Mouse (Mus musculus): Measurements from ENCODE around the gene Gpsm3.

Gene Gpsm3

DNA sequence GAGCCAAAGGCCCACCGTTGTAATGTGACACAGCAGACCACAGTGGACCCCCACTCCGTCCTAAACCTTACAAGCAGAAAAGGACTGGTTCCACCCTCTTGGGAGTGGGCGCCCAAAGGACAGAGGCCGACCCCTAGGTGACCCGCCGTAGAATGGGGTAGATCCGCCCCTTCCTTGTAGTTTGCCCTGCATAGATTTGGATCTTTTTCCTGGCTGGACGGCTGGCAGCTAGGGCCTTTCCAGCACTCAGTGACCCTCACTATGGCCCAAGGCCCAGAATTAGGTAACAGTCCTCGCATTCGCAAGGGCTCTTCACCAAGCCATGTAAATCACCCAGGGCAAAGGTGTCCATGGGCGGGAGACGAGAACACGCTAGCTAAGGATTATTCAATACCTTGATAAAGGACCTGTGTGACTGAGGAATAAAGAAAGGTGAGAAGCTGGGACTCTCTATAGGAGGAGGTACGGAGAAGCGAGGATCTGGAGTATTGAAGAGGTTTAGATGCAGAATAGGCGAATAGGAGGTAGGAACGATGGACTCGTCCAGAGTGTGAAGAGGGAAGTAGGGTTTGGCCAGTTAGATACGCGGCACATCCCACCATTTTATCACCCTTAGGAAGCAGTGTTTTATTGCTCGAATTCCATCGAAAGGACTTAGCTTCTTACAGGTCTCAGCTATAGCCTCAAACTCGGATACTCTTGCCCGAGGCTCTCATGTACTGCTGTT is 15.1 kb downstream of the Gpsm3 start:
- no peak for DNase-seq

- peak; percentile 96 for DNase-seq
Observed at GRCm38 (mm10) chr17:34605609-34606008, 16.0 kb downstream of the Gpsm3 start.

DNA sequence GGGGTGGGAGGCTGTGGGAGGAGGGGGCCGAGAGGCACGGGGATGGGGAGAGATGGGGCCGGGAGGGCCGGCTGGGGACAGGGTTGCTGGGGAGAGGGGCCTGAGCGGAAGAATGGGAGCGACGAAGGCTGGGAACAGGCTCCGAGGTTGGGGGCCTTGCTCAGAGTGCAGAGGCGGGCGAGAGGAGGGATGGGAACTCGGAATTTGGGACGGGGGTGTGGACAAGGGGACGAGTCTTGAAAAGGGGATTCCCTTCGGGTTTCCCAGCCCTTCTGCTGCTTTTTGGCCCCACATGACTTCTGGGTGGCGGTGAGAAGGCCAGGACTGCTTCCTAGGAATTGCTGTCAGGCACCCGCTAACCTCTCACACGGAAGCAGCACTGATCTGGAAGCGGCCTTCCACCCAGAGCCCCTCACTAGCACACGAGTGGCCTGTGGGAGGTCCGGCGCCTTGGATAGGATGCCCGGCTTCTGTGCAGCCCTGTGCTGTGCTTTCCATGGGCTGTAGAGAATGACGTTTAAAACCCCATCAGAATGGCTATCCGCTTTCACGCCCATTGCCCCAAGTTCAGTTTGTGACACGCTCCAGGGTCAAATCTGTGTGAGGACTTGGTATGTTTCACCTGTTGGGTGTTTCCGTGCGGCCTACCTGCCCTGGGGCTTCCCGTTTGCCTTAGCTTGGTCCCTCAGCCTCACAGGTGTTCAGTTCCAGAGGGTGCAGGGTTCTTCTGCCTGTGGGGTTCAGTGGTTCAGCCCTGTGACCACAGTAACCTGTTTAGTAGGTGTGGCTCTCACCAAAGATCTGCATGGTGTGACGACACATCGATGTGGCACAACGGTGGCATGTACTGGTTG is 16.8 kb downstream of the Gpsm3 start:
- DNase-seq = no peak

DNA sequence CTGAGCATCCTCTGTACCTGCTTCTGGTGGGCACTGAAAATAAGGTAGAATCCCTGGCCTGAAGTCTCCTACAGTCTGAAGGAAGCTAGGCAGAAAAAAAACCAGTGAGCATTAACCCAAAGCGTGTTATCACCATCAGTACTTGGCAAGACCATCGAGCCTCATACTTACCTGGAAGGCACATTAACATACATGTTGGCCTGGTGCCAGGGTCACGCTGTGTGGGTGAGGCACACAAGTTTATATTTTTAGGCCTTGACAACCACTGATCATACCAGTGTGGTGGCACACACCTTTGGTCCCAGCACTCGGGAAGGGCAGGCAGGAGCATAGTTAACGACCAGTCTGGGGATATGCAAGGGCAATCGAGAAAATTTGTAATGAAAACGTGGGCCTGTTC is 18.4 kb downstream of the Gpsm3 start:
- no peak for DNase-seq

DNA sequence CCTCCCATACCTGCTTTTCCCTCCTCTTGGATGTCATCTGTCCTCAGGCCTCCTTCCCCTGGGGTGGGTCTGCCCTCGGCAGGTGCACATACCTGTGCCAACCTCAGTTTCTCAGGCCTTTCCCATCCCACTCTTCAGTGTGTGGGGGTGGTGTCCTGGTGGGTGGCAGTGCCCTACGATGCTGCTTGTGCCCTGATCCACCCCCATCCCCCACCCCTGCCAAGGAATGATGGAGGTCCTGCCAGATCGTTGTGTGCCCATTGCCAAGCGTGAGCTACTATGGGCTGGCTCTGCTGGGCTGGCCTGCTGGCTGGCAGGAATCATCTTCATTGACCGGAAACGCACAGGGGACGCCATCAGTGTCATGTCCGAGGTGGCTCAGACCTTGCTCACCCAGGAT is 21.4 kb downstream of the Gpsm3 start:
- no peak for DNase-seq

GRCm38 (mm10) chr17:34613054-34613645 is 23.5 kb downstream of the Gpsm3 start:
- no peak for DNase-seq

DNA sequence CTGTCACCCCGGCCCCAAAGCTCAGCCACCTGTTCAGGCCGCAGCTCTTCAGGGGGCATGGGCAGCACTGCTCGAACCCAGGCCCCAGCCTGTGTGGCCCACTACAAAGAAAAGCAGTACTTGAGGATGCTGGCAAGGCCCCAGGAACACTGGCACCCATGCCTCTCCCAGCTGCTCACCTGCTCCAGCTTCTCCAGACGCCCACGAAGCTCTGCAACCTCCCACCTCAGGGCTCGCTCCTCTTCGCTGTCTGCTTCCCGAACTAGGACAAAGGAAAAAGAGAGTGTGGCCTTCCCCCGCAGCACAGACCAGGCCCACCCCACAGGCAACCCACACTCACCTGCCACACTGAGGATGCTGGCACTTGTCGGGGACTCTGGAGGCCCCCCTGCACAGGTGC is 24.2 kb downstream of the Gpsm3 start:
- no peak for DNase-seq

DNA sequence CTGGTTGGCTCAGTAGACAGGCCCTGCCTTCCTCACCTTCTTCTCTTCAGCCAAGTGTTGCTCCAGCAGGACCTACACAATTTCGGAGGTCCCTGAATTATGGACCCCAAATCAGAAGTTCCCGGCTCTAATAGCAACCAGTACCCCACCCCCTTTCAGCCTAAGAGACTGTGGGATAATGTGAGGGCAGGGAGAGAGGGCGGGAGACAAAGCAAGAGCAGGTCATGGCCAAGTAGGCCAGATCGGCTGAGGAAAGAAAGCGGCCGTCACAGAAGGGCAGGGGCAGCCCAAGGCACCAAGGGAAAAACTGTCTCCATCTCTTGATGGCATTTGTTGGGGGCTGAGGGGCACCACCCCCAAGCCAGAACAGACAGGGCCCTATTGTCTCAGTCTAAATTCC is 26.3 kb downstream of the Gpsm3 start, which contains the start of gene Egfl8:
TSS of gene Egfl8 (minus strand) at position 101 of the 400 bp plus-strand sequence.
- no peak for DNase-seq

DNA sequence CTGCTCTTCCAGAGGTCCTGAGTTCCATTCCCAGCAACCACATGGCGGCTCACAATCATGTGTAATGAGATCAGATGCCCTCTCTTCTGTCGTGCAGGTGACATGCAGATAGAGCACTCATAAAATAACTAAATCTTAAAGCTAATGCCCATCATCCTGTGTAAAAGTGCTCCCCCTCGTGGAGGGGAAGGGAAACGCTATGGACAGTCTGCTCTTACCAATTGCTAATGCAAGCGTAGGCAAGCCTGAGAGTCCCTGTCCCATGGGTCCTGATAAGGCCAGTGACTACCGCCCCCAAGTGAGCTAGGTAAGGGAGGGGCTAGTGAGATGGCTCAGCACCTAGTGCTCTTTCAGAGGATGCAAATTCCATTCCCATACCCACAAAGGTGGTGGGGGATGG is 29.4 kb downstream of the Gpsm3 start:
- peak; percentile 86 for DNase-seq

GRCm38 (mm10) chr17:34621006-34621405 is 31.4 kb downstream of the Gpsm3 start:
- no peak for DNase-seq

- no peak for DNase-seq
Observed at GRCm38 (mm10) chr17:34623161-34623560, 33.6 kb downstream of the Gpsm3 start.

GRCm38 (mm10) chr17:34624981-34625380 is 35.4 kb downstream of the Gpsm3 start:
- DNase-seq = no peak

GRCm38 (mm10) chr17:34626062-34626772 is 36.6 kb downstream of the Gpsm3 start:
- no peak for DNase-seq

DNA sequence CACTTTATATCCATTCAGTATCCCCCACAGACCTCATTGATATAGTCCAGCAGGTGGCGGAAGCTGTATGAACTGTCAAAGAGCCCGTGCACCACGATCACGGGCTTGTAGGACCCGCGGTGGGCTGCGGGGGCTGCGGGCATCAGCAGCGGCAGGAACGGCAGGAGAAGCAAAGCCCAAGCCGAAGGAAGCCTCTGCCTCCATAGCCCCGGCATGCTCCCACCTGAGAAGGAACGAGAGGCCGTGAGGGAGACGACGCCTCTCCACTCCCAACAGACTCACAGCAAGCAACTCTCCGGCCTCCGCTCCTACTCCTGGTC is 37.1 kb downstream of the Gpsm3 start:
- DNase-seq = peak; percentile 68

DNA sequence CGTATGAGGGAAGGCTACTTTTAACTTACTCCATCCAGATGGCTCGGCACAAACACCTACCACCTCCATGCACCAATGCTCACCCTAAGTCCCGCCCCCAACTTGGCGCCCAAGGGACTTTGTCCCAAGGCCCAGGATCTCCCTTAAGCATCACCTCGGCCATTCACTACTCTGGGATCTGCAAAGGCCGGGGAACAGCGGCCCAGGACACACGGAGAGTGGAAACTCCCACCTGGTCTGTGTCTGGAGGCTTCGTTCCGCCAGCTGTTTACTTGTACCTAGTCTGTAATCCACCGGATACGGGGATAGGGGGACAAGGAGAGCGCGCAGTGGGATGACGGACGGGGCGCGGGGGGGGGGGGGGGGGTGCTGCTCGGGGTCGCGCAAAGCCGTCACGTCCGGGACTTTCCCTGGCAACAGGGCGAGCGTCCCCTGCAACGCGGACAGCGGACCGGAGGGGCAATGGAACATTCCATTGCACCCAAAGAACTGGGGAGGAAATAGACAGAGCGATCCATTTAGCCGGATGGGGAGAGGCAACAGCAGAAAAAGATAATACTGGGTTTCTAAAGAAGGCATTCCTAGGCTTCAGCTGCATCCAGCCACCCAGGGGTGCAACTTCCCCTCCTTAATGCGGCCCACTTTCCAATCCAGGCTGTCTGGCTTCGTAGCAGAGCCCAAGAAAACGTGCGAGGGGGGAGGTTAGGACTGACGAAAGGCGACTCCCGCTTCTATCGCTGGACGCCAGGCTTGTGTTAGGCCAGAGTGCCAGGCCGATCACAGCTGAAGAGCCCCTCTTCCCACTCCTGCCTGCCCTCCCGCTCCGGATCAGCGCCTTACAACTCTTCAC is 37.7 kb downstream of the Gpsm3 start:
- DNase-seq = peak; percentile 86

DNA sequence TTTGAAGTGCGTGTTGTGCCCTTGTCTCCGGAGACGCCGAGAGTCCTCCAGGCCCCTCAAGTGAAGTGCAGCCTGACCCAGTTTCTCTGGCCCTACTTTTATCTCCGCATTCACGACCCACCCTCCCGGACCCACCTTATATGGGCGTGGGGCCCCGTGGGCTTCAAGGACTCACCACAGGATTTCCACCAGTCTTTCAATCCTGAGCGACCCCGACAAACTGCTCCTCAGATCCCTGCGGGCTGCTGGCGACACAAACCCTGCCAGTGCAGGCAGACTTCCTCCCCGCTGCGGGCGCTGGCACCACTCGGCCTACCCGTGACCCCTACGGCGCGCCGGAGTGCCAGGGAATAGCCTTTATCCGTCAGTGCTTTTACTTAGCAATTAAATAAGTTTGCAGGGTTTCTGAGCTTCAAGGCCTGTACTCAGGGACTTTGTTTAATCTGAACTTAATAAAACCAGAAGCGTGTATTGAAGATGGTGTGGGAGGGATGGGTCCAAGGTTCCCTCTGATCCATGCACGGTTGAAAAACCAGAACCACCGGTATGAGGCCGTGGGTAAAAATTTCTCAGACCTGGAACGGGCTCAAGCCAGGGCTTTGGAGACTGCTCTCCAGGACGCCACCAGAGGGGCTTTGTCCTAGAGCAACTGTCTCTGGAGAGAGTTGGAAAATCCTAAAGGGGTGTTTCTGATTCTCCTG is 38.5 kb downstream of the Gpsm3 start, which contains the start of gene Ppt2:
TSS of gene Ppt2 (minus strand) at position 568 of the 701 bp plus-strand sequence.
- peak; percentile 78 for DNase-seq

DNA sequence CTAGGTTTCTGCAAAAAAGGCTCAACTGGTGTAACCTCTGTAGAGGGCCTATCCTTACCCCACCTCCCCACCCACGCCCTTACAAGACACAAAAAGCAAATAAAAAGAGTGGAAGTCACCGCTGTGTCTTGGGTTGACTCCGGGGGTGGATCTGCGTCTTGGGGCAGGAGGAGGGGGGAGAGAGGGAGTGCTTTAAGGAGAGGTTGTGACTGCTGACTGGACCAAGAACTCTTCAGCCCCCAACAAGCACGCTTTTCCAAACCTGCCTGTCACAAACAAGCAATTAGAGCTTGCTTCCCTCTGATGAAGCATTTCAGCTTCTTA is 39.0 kb downstream of the Gpsm3 start:
- DNase-seq = peak; percentile 50

DNA sequence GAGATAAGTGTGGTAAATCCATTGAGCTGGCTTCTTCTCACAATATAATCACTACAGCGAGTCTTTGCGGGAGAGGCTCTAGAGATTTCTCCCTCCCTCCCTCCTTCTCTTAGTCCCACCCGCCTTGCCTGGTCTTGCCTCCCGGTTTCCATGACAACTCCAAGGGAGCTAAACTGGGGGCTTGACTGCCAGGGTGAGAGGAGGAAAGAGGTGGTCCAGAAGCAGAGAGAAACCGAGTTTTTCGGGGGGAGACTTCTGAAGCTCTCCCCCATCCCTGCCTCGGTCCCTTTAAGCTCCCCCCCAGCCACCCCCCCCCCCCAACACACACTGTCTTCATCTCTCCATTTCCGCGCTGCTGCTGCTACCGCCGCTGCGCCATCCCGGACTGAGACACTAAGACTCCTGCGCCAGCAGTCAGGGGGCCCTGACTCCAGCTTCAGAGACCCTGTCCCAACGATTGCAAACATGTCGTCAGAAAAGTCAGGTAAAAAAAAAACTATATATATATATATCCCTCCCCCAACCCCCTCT is 39.7 kb downstream of the Gpsm3 start, which contains the start of gene Prrt1:
TSS of gene Prrt1 (plus strand) at position 313 of the 531 bp plus-strand sequence.
- peak; percentile 72 for DNase-seq

DNA sequence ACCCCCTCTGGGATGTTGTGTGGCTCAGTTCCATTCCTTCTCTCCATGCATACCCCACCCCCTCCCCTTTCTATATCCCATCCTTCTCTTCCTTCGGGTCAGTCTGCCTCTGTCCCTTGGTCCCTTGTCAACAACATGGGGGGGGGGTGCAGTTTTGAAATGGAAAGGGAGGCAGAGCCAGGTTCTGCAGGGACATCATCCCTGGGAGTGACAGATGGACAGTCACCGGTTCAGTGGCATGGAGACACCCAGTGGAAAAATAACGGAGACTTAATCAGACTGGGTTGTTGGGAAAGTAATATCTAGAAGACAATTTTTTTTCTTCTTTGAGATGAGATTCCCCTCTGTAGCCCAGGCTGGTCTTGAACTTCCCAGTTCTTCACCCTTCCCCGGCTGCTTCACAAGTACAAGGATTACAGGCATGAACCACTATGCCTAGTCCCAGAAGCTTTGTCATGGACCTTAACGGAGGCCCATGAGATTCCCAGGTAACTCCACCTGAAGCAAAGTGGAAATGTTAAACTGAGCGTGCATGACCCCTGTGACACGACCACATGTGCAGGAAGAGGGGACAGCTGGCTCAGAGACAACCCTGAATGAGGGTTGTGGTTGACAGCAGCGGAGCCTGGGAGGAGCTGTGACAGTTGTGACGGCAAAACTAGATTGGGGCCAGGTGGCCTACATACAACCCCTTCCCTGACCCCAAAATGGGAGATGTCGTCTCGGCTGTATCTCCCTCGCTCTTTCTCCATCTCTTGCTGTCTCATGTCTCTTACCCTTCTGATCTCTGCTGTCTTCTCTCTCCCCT is 40.4 kb downstream of the Gpsm3 start:
- DNase-seq = peak; percentile 80

DNA sequence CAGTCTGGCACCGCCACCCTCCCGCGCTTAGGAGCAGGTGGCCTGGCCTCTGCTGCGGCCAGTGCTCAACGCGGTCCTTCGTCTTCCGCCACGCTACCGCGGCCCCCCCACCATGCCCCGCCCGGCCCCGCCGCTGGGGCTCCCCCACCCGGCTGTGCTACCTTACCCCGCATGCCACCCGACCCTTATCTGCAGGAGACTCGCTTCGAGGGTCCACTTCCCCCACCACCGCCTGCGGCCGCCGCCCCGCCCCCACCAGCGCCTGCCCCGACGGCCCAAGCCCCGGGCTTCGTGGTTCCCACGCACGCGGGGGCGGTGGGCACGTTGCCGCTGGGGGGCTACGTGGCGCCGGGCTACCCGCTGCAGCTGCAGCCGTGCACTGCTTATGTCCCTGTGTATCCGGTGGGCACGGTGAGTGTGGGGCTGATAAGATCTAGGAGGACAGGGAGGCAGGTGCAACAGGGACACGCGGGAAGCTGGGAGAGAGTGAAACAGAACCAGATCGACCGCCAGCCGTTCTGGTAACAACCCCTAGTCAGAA is 41.2 kb downstream of the Gpsm3 start:
- DNase-seq = peak; percentile 82
